Mouse (Mus musculus): Measurements from ENCODE around the gene Sec61a1. TPM values are rescaled to one million over a fixed set of nuclear protein-coding genes. Genes with fewer than 3 reads are reported as not detected.

The Sec61a1 gene
- polyA plus RNA-seq, 1 experiment from 2014 or later, result 279 TPM

- WGBS, result 90% methylated on average over 8 of the region's 8 CpGs
- Histone ChIP-seq H3K9me3 (replicated peaks) (no peaks in the 10 kb centered on the region), H3K9ac (no peak overlapping the region), H3K4me3 (replicated peaks) (no peak overlapping the region), H3K27ac (replicated peaks) (no peak overlapping the region), H3K36me3 (peaks cover 51% of the 10 kb centered on the region), H3K4me1 (peaks cover 18% of the 10 kb centered on the region), H3K27me3 (no peaks in the 10 kb centered on the region), H3K4me2 (replicated peaks) (no peak overlapping the region)
- no peak for ATAC-seq (ENCODE audit: insufficient number of reproducible peaks, low FRiP score, low TSS enrichment, low read depth)
These were observed 2.7 kb downstream of the Sec61a1 start for GRCm38 (mm10) chr6:88515971-88516370.

GRCm38 (mm10) chr6:88514546-88514945 lies 4.2 kb downstream of the Sec61a1 start:
- no peak for ATAC-seq (ENCODE audit: insufficient number of reproducible peaks, low FRiP score, low TSS enrichment, low read depth)
- H3K4me3 ChIP-seq (replicated peaks), result no peak overlapping the region
- 92% methylated on average over 4 of the region's 4 CpGs for WGBS
- H3K4me1 ChIP-seq, result peaks cover 13% of the 10 kb centered on the region
- H3K4me2 ChIP-seq (replicated peaks), result no peak overlapping the region
- no peaks in the 10 kb centered on the region for H3K27me3 ChIP-seq
- no peaks in the 10 kb centered on the region for H3K9me3 ChIP-seq (replicated peaks)
- H3K9ac ChIP-seq, result no peak overlapping the region
- no peak overlapping the region for H3K27ac ChIP-seq (replicated peaks)
- peaks cover 66% of the 10 kb centered on the region for H3K36me3 ChIP-seq

GRCm38 (mm10) chr6:88513984-88514383 lies 4.7 kb downstream of the Sec61a1 start:
- H3K9ac ChIP-seq, result no peak overlapping the region
- no peak for ATAC-seq (ENCODE audit: insufficient number of reproducible peaks, low FRiP score, low TSS enrichment, low read depth)
- no peak overlapping the region for H3K4me2 ChIP-seq (replicated peaks)
- peaks cover 9% of the 10 kb centered on the region for H3K4me1 ChIP-seq
- peaks cover 69% of the 10 kb centered on the region for H3K36me3 ChIP-seq
- 93% methylated on average over 8 of the region's 8 CpGs for WGBS
- H3K27ac ChIP-seq (replicated peaks), result no peak overlapping the region
- H3K27me3 ChIP-seq, result no peaks in the 10 kb centered on the region
- H3K9me3 ChIP-seq (replicated peaks), result no peaks in the 10 kb centered on the region
- no peak overlapping the region for H3K4me3 ChIP-seq (replicated peaks)

GRCm38 (mm10) chr6:88503044-88503443 lies 15.7 kb downstream of the Sec61a1 start:
- no peak for ATAC-seq (ENCODE audit: insufficient number of reproducible peaks, low FRiP score, low TSS enrichment, low read depth)
- peaks cover 4% of the 10 kb centered on the region; the same call in 1 of the 2 replicates for H3K4me1 ChIP-seq
- H3K9me3 ChIP-seq (replicated peaks), result no peaks in the 10 kb centered on the region
- no peak overlapping the region for H3K4me2 ChIP-seq (replicated peaks)
- H3K9ac ChIP-seq, result no peak overlapping the region
- peaks cover 65% of the 10 kb centered on the region for H3K36me3 ChIP-seq
- WGBS, result 90% methylated on average over 4 of the region's 4 CpGs
- no peak overlapping the region for H3K27ac ChIP-seq (replicated peaks)
- no peaks in the 10 kb centered on the region; the same call in 1 of the 2 replicates for H3K27me3 ChIP-seq
- no peak overlapping the region for H3K4me3 ChIP-seq (replicated peaks)

- Histone ChIP-seq H3K4me1 (peaks cover 4% of the 10 kb centered on the region; the same call in 1 of the 2 replicates), H3K4me3 (replicated peaks) (no peak overlapping the region), H3K4me2 (replicated peaks) (no peak overlapping the region), H3K27me3 (no peaks in the 10 kb centered on the region; the same call in 1 of the 2 replicates), H3K27ac (replicated peaks) (no peak overlapping the region), H3K9me3 (replicated peaks) (no peaks in the 10 kb centered on the region), H3K36me3 (peaks cover 65% of the 10 kb centered on the region), H3K9ac (no peak overlapping the region)
- no peak for ATAC-seq (ENCODE audit: insufficient number of reproducible peaks, low FRiP score, low TSS enrichment, low read depth)
- 70% methylated on average over 13 of the region's 13 CpGs for WGBS
These were observed 16.4 kb downstream of the Sec61a1 start for GRCm38 (mm10) chr6:88502030-88502970.

GRCm38 (mm10) chr6:88500405-88500767 lies 18.3 kb downstream of the Sec61a1 start:
- peak overlapping the region; percentile 55 for H3K4me3 ChIP-seq (replicated peaks)
- H3K27ac ChIP-seq (replicated peaks), result no peak overlapping the region
- H3K4me1 ChIP-seq, result peaks cover 4% of the 10 kb centered on the region; the same call in 1 of the 2 replicates
- H3K27me3 ChIP-seq, result no peaks in the 10 kb centered on the region; the same call in 1 of the 2 replicates
- no peaks in the 10 kb centered on the region for H3K9me3 ChIP-seq (replicated peaks)
- WGBS, result 5% methylated on average over 3 of the region's 3 CpGs
- H3K4me2 ChIP-seq (replicated peaks), result peak overlapping the region; percentile 97
- ATAC-seq (ENCODE audit: insufficient number of reproducible peaks, low FRiP score, low TSS enrichment, low read depth), result no peak
- peaks cover 62% of the 10 kb centered on the region for H3K36me3 ChIP-seq
- peak overlapping the region; percentile 39; the same call in 1 of the 2 replicates for H3K9ac ChIP-seq

GRCm38 (mm10) chr6:88499481-88500404 lies 19.0 kb downstream of the Sec61a1 start:
- Histone ChIP-seq H3K27ac (replicated peaks) (no peak overlapping the region), H3K4me2 (replicated peaks) (peak overlapping the region; percentile 97), H3K4me3 (replicated peaks) (peak overlapping the region; percentile 55), H3K36me3 (peaks cover 56% of the 10 kb centered on the region), H3K4me1 (peaks cover 4% of the 10 kb centered on the region; the same call in 1 of the 2 replicates), H3K9ac (peak overlapping the region; percentile 39), H3K27me3 (no peaks in the 10 kb centered on the region; the same call in 1 of the 2 replicates), H3K9me3 (replicated peaks) (no peaks in the 10 kb centered on the region)
- ATAC-seq (ENCODE audit: insufficient number of reproducible peaks, low FRiP score, low TSS enrichment, low read depth), result peak; percentile 49; the same call in 1 of the 2 replicates
- 4% methylated on average over 76 of the region's 76 CpGs for WGBS

- no peak for ATAC-seq (ENCODE audit: insufficient number of reproducible peaks, low FRiP score, low TSS enrichment, low read depth)
- Histone ChIP-seq H3K9me3 (replicated peaks) (no peaks in the 10 kb centered on the region), H3K4me1 (no peaks in the 10 kb centered on the region), H3K4me2 (replicated peaks) (no peak overlapping the region), H3K36me3 (peaks cover 59% of the 10 kb centered on the region; the same call in 1 of the 2 replicates), H3K4me3 (replicated peaks) (no peak overlapping the region), H3K27me3 (no peaks in the 10 kb centered on the region; the same call in 1 of the 2 replicates), H3K27ac (replicated peaks) (no peak overlapping the region), H3K9ac (no peak overlapping the region)
- WGBS, result 90% methylated on average over 6 of the region's 6 CpGs
These were observed 25.0 kb downstream of the Sec61a1 start for GRCm38 (mm10) chr6:88493712-88494111.

- no peak overlapping the region for H3K27ac ChIP-seq (replicated peaks)
- peaks cover 7% of the 10 kb centered on the region; the same call in 1 of the 2 replicates for H3K4me1 ChIP-seq
- H3K27me3 ChIP-seq, result no peaks in the 10 kb centered on the region
- H3K4me3 ChIP-seq (replicated peaks), result no peak overlapping the region
- H3K4me2 ChIP-seq (replicated peaks), result no peak overlapping the region
- peaks cover 62% of the 10 kb centered on the region for H3K36me3 ChIP-seq
- H3K9ac ChIP-seq, result no peak overlapping the region
- H3K9me3 ChIP-seq (replicated peaks), result no peaks in the 10 kb centered on the region
- 87% methylated on average over 12 of the region's 12 CpGs for WGBS
- no peak for ATAC-seq (ENCODE audit: insufficient number of reproducible peaks, low FRiP score, low TSS enrichment, low read depth)
These were observed 27.9 kb downstream of the Sec61a1 start for GRCm38 (mm10) chr6:88490629-88491354.

GRCm38 (mm10) chr6:88489834-88490233 lies 28.9 kb downstream of the Sec61a1 start:
- ATAC-seq (ENCODE audit: insufficient number of reproducible peaks, low FRiP score, low TSS enrichment, low read depth), result no peak
- Histone ChIP-seq H3K9me3 (replicated peaks) (no peaks in the 10 kb centered on the region), H3K4me1 (peaks cover 7% of the 10 kb centered on the region; the same call in 1 of the 2 replicates), H3K27me3 (no peaks in the 10 kb centered on the region), H3K4me3 (replicated peaks) (no peak overlapping the region), H3K9ac (no peak overlapping the region), H3K27ac (replicated peaks) (no peak overlapping the region), H3K36me3 (peaks cover 67% of the 10 kb centered on the region), H3K4me2 (replicated peaks) (no peak overlapping the region)
- WGBS, result 80% methylated on average over 6 of the region's 6 CpGs

Data from embryonic facial prominence, embryonic 15.5 days (tissue).